Mouse (Mus musculus) lung, postnatal 25 days (tissue): Measurements from ENCODE around the gene Prg3.

Experiments used
- DNase-seq: peaks from one replicate; pipeline ENCODE4 v3.0.0; 2022; ENCODE audit warnings: low spot score

The Prg3 gene

DNA sequence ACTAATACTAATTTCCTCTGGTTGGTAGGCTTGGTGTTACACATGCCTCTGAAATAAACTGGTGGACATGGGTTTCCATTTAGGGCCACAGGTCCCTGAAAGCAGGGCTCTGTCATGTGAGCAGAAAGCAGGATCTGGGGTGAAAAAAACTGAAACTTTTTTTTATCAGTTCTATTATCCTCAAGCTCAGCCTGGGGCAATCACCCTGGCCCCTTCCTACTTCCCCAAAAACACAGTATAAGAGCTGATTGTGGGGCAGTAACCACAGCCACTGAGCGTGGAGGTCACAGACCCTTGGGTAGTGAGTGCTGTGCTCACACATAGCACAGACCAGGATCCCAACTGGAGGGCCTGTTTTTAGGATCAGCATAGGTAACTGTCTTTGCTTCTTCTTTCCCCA, at the start of gene Prg3:
Gene Prg3, plus strand, starts transcription at position 286 of the 400 bp plus-strand sequence.
- no peak for DNase-seq

DNA sequence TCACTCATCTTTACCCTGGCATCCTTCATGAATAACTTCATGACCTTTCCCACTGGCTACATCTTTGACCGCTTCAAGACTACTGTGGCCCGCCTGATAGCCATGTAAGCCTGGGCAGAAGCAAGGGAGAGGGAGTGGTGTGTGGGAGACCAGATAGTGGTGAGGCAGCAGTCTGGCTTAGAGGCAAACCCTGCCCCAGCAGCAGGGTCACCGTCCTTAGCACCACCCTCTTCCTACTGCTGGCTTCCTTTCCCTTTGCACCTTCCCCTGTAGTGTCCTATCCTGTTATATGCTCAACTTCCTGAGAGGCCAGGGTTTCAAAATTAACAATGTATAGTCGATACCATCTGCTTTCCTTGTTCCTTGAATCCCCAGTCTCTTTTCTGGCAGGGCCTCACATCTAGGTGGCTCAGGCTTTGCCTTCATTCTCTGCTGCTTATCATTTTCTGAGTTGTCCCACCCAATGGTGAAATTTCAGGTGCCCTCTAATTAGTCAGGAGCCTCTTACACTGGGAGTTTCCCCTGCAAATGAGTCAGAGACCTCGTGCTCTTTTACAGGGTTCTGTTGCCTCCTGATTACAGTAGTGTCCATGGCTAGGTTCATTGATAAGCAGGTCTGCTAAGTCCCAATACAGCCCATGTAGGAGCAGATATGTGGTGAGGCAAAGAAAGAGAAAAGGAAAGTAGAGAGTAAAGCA, 49.6 kb upstream of the Prg3 start:
- peak; percentile 64 for DNase-seq

- DNase-seq = no peak
Observed at GRCm38 (mm10) chr2:84939306-84939705, 48.7 kb upstream of the Prg3 start.

- DNase-seq = no peak
Observed at GRCm38 (mm10) chr2:84939711-84940110, 48.3 kb upstream of the Prg3 start.

GRCm38 (mm10) chr2:84941332-84941731, 46.7 kb upstream of the Prg3 start:
- DNase-seq = peak; percentile 50

DNA sequence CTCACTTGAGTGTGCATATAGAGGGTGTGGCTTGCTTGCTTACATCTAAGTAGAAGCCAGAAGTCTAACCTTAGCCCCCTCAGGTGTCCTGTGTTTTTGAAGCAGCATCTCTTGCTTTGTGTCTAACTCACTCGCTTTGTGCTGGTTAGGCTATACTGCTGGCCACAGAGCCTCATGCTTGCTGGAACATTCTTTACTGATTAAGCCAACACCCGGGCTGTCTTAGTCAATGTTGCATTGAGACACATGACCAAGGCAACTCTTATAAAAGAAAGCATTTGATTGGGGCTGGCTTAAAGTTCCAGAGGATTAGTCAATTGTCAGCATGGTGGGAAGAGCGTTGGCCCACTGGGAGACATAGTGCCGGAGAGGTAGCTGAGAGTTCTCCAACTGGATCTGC, 46.2 kb upstream of the Prg3 start:
- DNase-seq = no peak

DNA sequence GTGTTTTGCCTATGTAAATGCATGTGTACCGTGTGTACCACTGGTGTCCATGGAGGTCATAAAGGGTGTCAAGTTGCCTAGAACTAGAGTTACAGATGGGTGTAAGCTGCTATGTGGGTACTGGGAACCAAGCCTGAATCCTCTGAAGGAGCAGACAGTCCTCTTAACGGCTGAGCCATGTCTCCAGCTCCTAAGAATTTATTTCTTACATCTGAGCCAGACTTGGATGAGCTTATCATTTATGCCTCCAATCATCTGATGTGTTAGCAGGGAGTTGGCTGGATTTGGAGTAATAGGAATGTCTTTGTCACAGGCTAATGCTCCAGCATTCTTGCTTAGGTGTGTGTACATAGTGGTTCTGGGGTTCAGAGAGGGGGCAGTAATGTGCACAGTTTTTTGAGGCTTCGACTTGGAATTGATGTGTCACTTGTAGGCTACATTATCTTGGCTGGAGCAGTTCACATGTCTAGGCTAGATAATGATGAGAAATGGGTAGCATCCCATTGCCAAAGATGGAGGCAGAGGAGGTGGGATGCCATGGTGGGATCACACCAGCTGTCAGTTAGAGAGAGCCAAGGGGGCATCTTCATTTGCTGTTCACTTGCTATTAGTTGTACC, 40.8 kb upstream of the Prg3 start:
- no peak for DNase-seq

DNA sequence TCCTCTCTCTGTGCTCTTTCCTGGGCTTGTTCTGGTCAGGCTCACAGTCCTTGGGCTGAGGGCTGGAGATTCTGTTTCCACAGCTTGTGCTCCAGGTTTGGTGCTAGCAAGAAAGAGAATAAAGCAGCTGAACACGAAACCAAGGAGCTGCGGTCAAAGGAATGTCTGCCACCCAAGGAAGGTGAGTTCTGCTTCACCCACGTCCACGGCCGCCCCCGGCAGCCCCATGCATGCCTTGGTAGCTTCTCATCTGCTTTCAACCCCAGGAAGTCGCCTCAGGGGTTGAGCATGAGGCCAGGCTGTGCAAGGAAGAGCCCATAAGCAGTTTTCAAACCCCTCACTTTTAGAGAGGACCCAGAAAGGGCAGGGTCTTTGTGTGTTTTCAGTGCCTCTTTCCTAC, 39.8 kb upstream of the Prg3 start:
- no peak for DNase-seq

- DNase-seq = no peak
Observed at GRCm38 (mm10) chr2:84948721-84949120, 39.3 kb upstream of the Prg3 start.

- DNase-seq = no peak
Observed at GRCm38 (mm10) chr2:84951027-84951426, 37.0 kb upstream of the Prg3 start.

- DNase-seq = no peak
Observed at GRCm38 (mm10) chr2:84952251-84952650, 35.8 kb upstream of the Prg3 start.

GRCm38 (mm10) chr2:84952693-84953092, 35.3 kb upstream of the Prg3 start:
- no peak for DNase-seq

- DNase-seq = no peak
Observed at GRCm38 (mm10) chr2:84955435-84955834, 32.6 kb upstream of the Prg3 start.

- DNase-seq = peak; percentile 63
Observed at GRCm38 (mm10) chr2:84956274-84956673, 31.7 kb upstream of the Prg3 start.

GRCm38 (mm10) chr2:84958588-84959264, 29.3 kb upstream of the Prg3 start:
- DNase-seq = no peak

- peak; percentile 61 for DNase-seq
Observed at GRCm38 (mm10) chr2:84961300-84961699, 26.7 kb upstream of the Prg3 start.

DNA sequence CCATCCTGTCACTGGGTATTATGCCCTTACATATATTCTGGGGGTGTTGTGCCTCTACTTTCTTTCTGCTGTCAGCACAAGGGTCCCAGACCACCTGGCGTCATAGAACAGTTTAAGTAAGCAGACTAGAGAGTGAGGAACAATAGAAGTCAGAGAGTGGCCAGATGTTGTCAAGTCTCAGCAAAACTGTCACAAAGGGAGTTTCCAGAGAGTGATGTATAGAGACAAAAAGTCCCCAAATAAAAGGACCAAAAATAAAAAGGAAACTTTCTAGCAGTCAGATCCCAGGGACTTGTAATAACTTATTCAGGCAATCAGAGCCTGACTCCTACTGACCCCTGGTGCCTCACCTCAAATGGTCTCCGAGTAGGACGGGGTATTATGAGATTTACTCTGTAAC, 26.1 kb upstream of the Prg3 start:
- no peak for DNase-seq

DNA sequence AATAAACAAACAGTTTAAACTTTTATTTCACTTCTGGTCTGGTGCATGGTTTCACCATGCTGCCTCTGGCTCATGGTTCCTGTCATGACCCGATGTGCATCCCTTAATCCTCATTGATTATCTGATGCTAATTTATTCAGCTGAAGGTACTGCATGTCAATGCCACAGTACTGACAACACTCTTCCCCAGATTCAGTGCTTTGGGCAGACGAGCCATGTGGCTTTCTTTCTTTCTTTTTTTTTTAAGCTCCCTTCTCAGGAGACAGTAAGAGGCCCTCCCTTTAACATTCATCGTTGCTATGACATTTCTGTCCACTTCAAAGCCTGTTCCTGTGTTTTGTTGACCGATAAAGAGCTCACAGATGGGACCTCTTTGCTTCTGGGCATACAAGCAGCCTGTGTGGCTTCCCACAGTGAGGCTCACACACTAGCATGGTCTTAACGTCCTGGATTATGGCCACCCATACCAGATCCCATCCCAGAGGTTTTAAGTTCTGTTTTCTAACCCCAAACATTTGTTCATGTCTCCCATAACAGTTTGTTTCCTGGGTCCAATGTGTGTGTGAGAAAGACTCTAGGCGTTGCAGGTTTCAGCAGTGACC, 25.0 kb upstream of the Prg3 start:
- no peak for DNase-seq

GRCm38 (mm10) chr2:84964111-84964801, 23.8 kb upstream of the Prg3 start:
- no peak for DNase-seq

GRCm38 (mm10) chr2:84967318-84967991, 20.6 kb upstream of the Prg3 start:
- no peak for DNase-seq

GRCm38 (mm10) chr2:84975580-84975979, 12.4 kb upstream of the Prg3 start:
- DNase-seq = no peak

DNA sequence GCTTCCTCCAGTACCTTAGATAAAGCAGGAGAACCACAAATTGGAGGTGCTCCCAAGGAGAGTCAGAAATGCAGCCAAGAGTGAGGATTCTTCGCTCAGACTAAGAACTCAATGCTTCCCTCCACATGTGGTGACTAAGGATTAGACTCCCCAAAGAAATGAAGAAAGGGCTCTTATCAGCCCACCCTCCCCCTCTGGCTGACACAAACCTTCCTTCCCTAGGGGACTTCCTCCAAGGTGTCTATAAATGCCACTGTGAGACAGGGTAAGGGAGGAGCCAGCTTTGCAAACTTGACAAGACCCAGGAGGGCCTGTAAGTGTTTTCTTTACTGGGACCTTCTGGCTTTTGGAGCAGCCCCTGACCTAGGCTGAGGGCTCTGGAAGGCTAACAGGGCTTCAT, 7.8 kb upstream of the Prg3 start, which contains the start of gene Prg2:
Gene Prg2, plus strand, starts transcription at position 274 of the 400 bp plus-strand sequence.
- DNase-seq = no peak
